Mouse (Mus musculus): ENCODE measurements around the gene Hagh. TPM values are rescaled to one million over a fixed set of nuclear protein-coding genes. Genes with fewer than 3 reads are reported as not detected.

Gene Hagh
- polyA plus RNA-seq, 1 experiment from 2014 or later, result 116 TPM

- TF ChIP-seq CTCF (IDR thresholded peaks at IDR 0.05), result no peak
- in situ Hi-C loops (cut with MboI; ENCODE audit: low pct_unique_long_range_greater_than_20kb), result no loop called here
- H3K27me3 ChIP-seq, result no peaks in the 10 kb centered on the region
- CTCF ChIA-PET, result interaction anchor here (0.8 to 2.0 kb wide), 2 partner anchors 7 to 18 kb away, joined by 3 to 7 read pairs; no protein-coding TSS in a partner anchor
- no peak for DNase-seq (ENCODE audit: low read depth, low spot score)
- POLR2A ChIA-PET, result interaction anchor here (0.6 kb wide), 1 partner anchor 9 kb away, joined by 4 read pairs; no protein-coding TSS in a partner anchor
- no peak for ATAC-seq
These were observed 21.8 kb downstream of the Hagh start for GRCm38 (mm10) chr17:24861785-24862184.

GRCm38 (mm10) chr17:24865776-24866175, 25.8 kb downstream of the Hagh start, which contains the start of gene Igfals:
Igfals (plus strand) TSS chr17:24865997.
- no peaks in the 10 kb centered on the region for H3K27me3 ChIP-seq
- CTCF ChIA-PET, result interaction anchor here (2.2 kb wide), 1 partner anchor 15 kb away, joined by 6 read pairs; no protein-coding TSS in a partner anchor
- DNase-seq (ENCODE audit: low read depth, low spot score) (no peak), ATAC-seq (no peak)
- POLR2A ChIA-PET, result interaction anchor here (1.0 kb wide), 1 partner anchor 18 kb away, joined by 3 read pairs; no protein-coding TSS in a partner anchor
- in situ Hi-C loops (cut with MboI; ENCODE audit: low pct_unique_long_range_greater_than_20kb), result no loop called here
- no peak for TF ChIP-seq CTCF (IDR thresholded peaks at IDR 0.05)

GRCm38 (mm10) chr17:24867914-24868313, 28.0 kb downstream of the Hagh start:
- ATAC-seq, result no peak
- TF ChIP-seq CTCF (IDR thresholded peaks at IDR 0.05), result no peak
- CTCF ChIA-PET, result no interaction called here
- POLR2A ChIA-PET, result no interaction called here
- in situ Hi-C loops (cut with MboI; ENCODE audit: low pct_unique_long_range_greater_than_20kb), result no loop called here
- no peak for DNase-seq (ENCODE audit: low read depth, low spot score)
- H3K27me3 ChIP-seq, result no peaks in the 10 kb centered on the region

- no peak for TF ChIP-seq CTCF (IDR thresholded peaks at IDR 0.05)
- POLR2A ChIA-PET, result no interaction called here
- ATAC-seq, result no peak
- CTCF ChIA-PET, result interaction anchor here (1.2 kb wide), 1 partner anchor 30 kb away, joined by 3 read pairs; no protein-coding TSS in a partner anchor
- H3K27me3 ChIP-seq, result peaks cover 4% of the 10 kb centered on the region
- DNase-seq (ENCODE audit: low read depth, low spot score), result no peak
- in situ Hi-C loops (cut with MboI; ENCODE audit: low pct_unique_long_range_greater_than_20kb), result no loop called here
These were observed 33.9 kb downstream of the Hagh start for GRCm38 (mm10) chr17:24873695-24874404.

GRCm38 (mm10) chr17:24874405-24874745, 34.4 kb downstream of the Hagh start:
- peaks cover 4% of the 10 kb centered on the region for H3K27me3 ChIP-seq
- ChIA-PET CTCF (no interaction called here), POLR2A (no interaction called here)
- TF ChIP-seq CTCF (IDR thresholded peaks at IDR 0.05), result no peak
- ATAC-seq, result no peak
- no peak for DNase-seq (ENCODE audit: low read depth, low spot score)
- in situ Hi-C loops (cut with MboI; ENCODE audit: low pct_unique_long_range_greater_than_20kb), result no loop called here

- no peak for ATAC-seq
- DNase-seq (ENCODE audit: low read depth, low spot score), result no peak
- H3K27me3 ChIP-seq, result peaks cover 4% of the 10 kb centered on the region
- TF ChIP-seq CTCF (IDR thresholded peaks at IDR 0.05), result no peak
- in situ Hi-C loops (cut with MboI; ENCODE audit: low pct_unique_long_range_greater_than_20kb), result no loop called here
- ChIA-PET CTCF (no interaction called here), POLR2A (no interaction called here)
These were observed 35.0 kb downstream of the Hagh start for GRCm38 (mm10) chr17:24874989-24875388.

- DNase-seq (ENCODE audit: low read depth, low spot score), result no peak
- ATAC-seq, result no peak
- CTCF ChIA-PET, result no interaction called here
- H3K27me3 ChIP-seq, result peaks cover 4% of the 10 kb centered on the region
- POLR2A ChIA-PET, result no interaction called here
- no peak for TF ChIP-seq CTCF (IDR thresholded peaks at IDR 0.05)
- in situ Hi-C loops (cut with MboI; ENCODE audit: low pct_unique_long_range_greater_than_20kb), result no loop called here
These were observed 37.6 kb downstream of the Hagh start for GRCm38 (mm10) chr17:24877336-24878116.

GRCm38 (mm10) chr17:24878117-24878397, 38.1 kb downstream of the Hagh start:
- in situ Hi-C loops (cut with MboI; ENCODE audit: low pct_unique_long_range_greater_than_20kb), result no loop called here
- peaks cover 4% of the 10 kb centered on the region for H3K27me3 ChIP-seq
- ATAC-seq (no peak), DNase-seq (ENCODE audit: low read depth, low spot score) (no peak)
- no peak for TF ChIP-seq CTCF (IDR thresholded peaks at IDR 0.05)
- POLR2A ChIA-PET, result no interaction called here
- CTCF ChIA-PET, result no interaction called here

GRCm38 (mm10) chr17:24878531-24878930, 38.6 kb downstream of the Hagh start:
- no peak for ATAC-seq
- POLR2A ChIA-PET, result no interaction called here
- DNase-seq (ENCODE audit: low read depth, low spot score), result no peak
- H3K27me3 ChIP-seq, result peaks cover 4% of the 10 kb centered on the region
- no peak for TF ChIP-seq CTCF (IDR thresholded peaks at IDR 0.05)
- in situ Hi-C loops (cut with MboI; ENCODE audit: low pct_unique_long_range_greater_than_20kb), result no loop called here
- CTCF ChIA-PET, result no interaction called here

- ChIA-PET POLR2A (interaction anchor here (1.2 to 1.7 kb wide), 2 partner anchors 9 to 32 kb away, joined by 3 to 5 read pairs; partner anchors contain the start of gene Fahd1), CTCF (interaction anchor here (0.8 to 1.5 kb wide), 7 partner anchors 13 to 136 kb away, joined by 3 to 7 read pairs (median 4); partner anchors contain the start of genes Hagh and Igfals)
- DNase-seq (ENCODE audit: low read depth, low spot score), result no peak
- in situ Hi-C loops (cut with MboI; ENCODE audit: low pct_unique_long_range_greater_than_20kb), result no loop called here
- no peaks in the 10 kb centered on the region for H3K27me3 ChIP-seq
- no peak for TF ChIP-seq CTCF (IDR thresholded peaks at IDR 0.05)
- ATAC-seq, result no peak
These were observed 41.9 kb downstream of the Hagh start for GRCm38 (mm10) chr17:24881738-24882440.
